Mouse (Mus musculus): ENCODE results near the gene E330021D16Rik.

The E330021D16Rik gene

DNA sequence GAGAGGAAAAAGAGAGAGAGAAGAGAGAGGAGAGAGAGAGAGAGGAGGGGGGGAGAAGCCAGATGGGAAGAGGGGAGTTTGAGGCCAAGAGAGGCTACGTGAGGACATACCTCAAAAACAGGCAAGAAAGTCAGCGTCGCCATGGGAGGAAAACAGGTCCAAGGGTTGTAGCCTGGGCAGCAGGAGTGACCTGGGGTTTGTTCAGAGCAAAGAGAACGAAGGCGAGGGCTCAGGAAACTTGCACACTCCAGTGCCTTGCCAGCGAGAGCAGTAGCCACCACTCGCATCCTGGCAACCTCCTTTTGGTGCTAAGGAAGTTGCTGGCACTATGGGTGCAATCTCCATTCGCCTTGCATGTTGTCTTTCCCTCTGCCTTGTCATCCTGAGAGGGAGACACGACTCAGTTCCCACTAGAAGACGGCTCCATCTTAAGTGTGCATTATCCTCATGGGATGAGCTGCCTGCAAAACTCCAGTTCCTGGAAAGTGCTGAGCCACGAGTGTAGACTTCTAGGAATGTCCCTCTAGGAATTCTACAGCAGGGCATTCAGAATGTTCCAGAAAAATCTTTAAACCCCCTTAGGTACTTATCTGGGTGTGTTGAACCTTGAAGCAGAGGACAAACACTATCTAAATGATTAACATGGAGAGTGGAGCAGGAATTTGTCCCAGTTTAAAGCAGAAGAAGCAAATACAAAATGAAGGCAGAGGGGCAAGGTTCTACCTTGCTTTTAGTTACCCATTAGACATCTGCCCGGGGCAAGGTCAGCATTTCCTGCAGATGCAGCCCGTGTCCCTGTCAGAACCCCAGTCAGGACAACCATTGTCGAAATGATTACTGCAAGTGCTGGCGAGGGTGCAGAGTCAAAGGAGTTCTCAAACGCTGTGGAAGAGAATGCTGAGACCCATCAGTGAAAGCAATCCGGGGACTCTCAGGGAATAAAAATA is 3.8 kb upstream of the E330021D16Rik start:
- DNase-seq, result no peak

DNA sequence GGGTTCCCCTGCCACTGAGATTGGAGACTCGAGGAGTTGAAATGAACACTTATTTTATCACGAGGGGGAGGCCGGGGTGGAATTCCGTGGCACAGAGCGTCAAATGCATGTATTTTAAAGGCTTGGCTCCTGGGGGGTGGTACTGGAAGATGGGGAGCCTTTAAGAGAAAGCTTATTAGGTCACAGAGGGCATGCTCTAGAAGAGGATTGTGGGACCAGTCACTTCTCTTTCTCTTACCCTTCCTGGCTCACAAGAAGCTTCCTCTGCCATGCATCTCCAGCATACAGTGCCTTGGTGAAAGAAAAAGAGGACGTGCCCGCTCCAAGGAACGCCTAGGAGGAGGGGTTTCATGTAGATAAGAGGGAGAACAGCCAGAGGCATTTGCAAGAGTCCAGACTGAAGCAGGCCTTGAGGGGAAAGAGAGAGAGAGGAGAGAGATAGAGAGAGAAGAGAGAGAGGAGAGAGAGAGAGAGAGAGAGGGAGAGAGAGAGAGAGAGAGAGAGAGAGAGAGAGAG is 3.0 kb upstream of the E330021D16Rik start:
- DNase-seq, result no peak

DNA sequence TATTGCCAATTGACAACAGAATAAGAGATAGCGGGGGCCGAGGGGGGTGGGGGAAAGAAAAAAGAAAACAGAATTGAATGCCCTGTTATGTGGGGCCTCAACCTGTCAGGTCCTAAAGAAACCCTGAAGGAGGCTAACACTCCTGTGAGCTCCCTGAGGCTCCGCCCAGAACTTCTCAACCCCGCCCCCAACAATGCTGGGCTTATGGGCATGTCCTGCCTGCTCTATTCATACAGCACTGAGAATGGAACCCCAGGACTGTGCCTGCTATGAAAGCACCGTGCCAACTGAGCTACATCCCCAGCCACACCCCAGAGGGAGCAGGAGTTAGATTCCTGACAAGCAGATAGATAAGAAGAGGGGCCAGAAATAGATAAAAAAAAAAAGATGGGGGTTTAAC is 2.5 kb upstream of the E330021D16Rik start:
- DNase-seq, result no peak

DNA sequence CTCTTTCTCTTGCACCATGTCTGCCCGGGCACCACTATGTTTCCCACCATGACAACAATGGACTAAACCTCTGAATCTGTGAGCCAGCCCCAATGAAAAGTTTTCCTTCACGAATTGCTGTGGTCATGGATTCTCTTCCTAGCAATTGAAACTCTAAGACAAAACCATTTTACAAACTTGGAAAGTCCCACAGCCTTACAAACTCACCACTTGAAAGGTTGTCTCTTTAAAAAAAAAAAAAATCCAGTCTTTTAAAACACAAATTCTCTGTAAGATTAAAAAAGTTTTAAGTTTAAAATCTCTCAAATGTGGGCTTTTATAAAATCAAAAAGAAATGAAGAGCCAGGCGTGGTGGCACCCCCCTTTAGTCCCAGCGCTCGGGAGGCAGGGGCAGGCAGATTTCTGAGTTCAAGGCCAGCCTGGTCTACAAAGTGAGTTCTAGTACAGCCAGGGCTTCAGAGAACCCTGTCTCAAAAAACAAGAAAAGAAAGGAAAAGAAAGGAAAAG is 1.5 kb downstream of the E330021D16Rik start:
- no peak for DNase-seq

DNA sequence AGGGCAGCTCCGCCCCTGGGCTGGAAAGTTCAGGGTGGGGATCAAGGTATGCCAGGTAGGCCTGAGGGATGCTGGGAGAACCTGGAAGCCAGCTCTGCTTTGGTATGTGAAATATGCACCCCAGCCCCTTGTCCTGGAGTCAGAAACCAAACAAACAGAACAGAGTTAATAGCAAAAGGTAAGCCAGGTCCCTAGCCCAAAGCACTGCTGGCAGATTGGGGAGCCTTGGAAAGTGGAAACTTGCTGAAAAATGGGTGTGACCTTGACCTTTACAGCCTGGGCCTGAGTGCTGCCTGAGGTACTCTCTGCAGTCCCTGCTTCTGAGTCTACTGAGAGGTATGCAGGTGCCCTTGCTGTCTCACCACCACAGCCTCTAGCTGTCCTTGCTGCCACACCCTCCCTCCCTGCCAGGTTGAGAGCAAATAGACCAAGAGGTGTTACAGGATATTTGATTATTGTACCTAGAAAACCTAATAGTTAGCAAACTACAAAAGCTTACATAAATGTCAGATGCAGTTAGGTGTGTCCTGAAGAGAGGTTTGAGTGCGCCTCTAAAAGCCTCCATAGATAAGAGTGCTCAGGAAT is 7.7 kb downstream of the E330021D16Rik start:
- no peak for DNase-seq

DNA sequence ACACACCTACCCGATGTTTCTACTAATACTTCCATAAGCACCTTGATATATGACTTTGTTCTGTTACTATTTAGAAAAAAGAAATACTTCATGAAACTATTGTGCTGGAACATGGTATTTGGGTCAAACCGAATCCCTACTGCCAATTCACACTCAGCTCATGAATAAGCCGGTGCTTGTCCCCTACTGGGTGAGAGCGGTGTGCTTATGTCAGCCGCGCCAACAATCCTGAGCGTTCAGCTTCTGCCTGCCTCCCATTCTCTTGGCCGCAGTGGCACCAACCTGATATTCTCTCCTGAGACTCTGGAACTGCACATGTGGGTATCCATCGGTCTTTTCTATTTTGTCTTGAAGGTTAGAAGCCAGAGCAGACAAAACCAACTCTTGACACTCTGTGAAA is 18.5 kb downstream of the E330021D16Rik start:
- no peak for DNase-seq

DNA sequence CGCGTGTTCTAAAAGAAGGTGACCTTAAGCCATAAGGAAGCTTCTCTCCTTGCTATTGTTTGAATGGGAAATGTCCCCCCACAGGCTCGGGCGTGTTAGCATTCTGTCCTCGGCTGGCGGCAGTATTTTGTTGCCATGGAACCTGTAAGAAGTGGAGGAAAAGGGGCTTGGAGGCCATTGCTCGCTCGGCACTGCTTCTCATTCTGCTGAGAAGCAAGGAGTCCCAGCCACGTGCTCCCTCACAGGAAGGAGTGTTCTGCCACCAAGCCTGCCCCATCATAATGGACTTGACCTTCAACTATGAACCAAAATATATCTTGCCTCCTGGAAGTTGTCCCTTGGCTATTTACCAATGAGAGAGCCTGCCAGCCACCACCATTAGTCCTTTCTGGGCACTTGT is 25.1 kb downstream of the E330021D16Rik start:
- no peak for DNase-seq

DNA sequence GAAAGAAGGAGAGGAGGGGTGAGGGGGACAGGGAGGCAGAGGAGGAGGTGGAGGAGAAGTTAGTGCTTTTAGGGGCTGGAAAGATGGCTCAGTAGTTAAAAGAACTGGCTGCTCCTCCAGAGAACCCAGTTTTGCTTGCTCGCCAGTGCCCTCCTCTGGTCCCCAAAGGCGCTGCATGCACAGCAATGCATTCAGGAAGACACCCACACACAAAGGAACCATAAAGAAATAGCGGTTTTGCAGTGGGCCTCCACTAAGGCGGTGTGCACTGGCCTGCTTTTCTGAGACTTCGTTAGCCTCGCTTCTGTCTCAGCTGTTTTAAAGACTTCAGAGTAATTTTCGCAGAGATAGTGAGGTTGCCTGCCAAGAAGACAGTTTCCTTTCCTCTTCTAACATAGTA is 30.1 kb downstream of the E330021D16Rik start:
- no peak for DNase-seq

DNA sequence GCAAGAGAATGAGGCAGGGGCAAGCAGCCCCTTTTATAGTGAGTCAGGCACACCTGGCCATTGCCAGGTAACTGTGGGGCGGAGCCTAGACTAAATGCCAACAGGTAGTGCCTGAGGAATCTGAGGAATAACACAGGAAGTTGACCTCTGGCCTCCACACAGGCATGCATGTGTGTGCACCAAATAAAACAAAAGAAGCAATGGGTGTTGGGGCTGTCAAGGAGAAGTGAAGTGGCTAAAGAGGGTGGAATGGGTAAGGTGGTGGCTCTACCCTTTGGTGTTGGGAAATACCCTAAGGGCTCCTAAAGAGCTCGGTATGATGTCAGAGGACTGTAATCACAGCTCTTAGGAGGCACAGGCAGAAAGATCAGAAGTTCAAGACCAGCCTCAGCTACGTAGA is 32.2 kb downstream of the E330021D16Rik start:
- no peak for DNase-seq

DNA sequence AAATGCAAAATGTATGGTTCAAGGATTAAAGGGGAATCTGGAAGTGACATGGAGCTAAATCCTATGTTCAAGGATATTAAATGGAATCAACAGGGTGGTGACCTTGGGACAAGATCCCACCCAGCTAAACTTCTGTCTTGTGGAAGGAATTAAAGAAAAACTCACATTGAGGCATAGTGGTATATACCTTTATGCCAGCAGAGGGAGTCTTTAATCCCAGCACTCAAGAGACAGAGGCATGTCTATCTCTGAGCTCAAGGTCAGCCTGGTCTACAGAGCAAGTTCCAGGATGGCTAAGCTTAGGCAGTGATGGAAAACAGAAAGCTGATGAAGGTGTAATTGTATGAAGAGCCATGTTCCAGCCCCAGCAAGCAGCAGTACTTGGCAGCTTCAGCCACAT is 39.3 kb downstream of the E330021D16Rik start:
- no peak for DNase-seq

DNA sequence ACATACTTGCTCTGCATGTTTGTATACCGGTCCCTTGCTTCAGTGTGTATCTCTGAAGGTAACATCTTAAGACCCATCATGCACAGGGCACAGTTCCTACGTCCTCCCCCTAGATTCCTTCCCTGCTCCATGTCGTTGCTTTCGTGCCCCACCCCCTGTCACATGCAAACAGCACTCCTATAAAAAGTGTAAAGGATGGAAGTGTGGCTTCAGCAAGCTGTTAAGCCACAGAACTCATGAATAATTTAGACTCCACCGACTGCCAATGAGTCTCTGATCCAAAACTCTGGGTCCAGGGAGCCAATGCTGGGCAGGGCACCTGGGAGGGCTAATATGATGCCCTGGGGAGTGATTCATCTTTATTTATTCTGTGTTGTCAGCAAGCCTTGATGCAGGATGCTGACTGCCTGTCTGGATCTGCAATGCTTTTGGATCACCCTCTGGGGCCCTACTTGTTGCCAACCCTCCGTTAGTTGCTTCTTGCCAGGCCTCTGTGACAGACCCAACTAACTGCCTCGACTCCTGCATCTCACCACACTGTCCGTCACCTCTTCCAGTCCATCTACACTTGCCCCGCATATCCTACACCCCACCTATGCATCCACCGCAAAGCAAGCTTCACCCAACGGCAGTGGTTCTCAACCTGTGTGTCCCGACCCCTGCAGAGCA is 50.8 kb downstream of the E330021D16Rik start:
- no peak for DNase-seq

DNA sequence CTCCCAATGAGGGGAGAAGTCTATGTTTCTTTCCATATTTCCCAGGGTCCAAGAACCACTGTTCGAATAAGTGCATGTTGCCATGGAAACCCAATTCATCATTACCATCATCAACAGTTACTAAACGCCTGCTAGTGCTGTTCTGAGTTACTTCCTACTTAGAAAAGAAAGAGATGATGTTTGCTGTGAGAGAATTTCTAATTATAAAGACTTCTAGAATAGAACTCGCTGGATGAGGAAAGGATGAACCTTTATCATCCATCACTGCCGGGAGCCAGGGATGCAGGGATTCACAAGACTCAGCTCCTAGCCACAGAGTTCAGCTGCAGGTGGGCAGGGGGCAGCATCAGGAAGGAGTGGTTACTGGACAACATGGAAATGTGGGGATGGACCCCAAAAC is 51.4 kb downstream of the E330021D16Rik start:
- DNase-seq, result no peak

DNA sequence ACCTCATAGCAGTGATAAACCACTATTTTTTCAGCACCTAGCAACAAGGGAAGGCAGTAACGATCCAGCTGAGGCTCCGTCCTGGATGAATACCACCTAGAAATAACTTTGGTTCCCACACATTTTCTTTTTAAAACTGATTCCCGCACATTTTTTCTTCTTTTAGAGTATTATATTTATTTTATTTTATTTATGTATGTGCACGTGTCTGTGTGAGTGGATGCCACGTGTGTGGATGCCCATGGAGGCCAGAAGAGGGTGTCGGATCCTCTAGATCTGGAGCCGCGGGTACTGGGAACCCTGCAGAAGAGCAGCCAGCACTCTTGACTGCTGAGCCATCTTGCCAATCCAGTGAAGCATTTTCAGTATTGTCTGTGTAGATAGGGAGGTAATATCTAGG is 52.1 kb downstream of the E330021D16Rik start:
- no peak for DNase-seq

DNA sequence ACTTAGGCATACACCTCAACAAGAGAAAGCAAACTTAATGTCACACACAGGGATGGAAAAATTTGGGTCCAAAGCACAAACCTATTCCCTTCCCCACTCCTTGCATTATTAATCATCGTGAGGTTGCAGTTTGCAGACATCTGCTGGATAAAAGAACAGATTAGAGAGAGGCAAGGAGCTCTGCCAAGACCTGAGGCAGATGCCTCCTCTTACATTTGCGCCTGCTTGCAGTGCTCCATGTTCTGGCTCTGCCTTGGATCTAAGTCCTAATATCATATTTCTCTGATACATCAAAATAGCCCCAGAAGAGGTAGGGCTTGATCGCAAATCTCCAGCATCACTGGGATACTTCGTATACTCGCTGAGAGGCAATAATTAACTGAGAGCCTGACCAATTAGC is 56.9 kb downstream of the E330021D16Rik start:
- DNase-seq, result no peak

DNA sequence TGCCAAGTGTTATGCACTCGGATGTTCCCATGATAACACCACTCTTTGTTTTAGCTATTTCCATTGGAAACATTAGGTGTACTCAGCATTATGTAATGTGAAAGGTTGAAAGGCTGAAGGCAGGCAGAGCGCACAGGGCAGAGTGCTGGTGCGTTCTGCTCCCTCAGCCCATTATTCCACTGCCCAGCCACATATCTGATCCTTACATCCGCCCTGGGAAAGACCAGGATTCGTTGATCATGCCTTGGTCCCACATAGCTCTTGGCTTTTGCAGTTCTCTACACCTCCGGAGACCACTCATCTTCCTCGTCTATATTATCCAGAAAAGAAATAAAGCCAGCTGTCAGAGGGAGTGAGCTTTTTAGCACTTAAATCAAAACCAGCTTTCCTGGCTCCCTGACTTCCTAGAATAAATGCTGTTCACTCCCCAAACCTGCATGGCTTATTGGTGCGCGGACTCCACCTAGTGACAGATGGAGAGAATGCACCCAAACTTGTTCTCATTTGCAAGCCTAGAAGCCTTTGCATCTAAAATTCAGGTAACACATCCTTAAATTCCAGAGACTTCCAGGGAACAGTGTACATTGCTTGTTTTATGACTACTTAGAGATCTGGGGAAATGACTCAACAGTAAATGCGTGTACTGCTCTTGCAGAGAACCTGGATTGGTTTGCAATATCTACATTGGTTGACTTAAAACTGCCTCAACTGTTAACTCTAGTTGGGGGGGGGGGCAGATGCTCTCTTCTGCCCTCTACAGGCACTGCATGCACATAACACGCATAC is 61.8 kb downstream of the E330021D16Rik start:
- DNase-seq, result peak; percentile 59

Measured in cerebellum, adult 11 months (tissue).